Mouse (Mus musculus): ENCODE data around the gene Dnajb1. TPM values are rescaled to one million over a fixed set of nuclear protein-coding genes. Genes with fewer than 3 reads are reported as not detected.

Gene Dnajb1
- total RNA-seq, 2 experiments from 2014 or later, result 31.8 to 33.7 TPM

DNA sequence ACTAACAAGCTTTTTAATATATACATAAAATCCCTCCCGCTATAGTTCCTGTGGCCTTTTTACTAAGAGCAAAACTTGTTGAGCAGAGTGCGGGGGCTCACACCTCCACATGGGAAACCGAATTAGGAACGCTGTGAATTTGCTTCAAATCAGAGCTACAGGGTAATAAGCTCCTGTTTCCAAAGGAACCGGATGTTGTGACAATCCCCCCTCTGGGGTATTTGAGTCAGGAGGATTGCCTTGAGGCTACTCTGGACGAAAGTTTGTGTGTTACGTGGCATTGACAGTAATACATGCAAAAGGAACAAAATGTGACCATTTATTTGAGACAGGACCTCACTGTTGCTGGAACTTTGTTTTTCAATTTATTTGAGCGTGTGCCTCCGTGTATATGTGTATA, 1.1 kb downstream of the Dnajb1 start:
- no peak for DNase-seq (ENCODE audit: low spot score in 2 of 2)

DNA sequence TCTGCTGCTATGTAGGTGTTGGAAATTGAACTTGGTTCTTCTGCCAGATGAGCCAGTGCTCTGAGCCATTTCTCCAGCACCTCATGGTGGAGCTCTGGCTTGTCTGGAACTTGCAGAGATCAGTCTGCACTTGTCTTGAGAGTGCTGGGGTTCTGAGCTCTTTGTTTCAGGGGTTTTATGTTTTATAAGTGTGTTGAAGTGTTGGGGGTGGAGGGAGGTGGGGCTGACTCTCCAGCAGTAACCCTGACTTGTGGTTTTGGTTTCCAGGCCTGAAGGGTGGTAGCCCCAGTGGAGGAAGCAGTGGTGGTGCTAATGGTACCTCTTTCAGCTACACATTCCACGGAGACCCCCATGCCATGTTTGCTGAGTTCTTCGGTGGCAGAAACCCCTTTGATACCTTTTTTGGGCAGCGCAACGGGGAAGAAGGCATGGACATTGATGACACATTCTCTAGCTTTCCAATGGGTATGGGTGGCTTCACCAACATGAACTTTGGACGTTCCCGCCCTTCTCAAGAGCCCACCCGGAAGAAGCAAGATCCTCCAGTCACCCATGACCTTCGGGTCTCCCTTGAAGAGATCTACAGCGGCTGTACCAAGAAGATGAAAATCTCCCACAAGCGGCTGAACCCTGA, 1.7 kb downstream of the Dnajb1 start:
- no peak for DNase-seq (ENCODE audit: low spot score in 2 of 2)

GRCm38 (mm10) chr8:83611921-83612320, 3.9 kb downstream of the Dnajb1 start:
- DNase-seq (ENCODE audit: low spot score in 2 of 2), result no peak

DNA sequence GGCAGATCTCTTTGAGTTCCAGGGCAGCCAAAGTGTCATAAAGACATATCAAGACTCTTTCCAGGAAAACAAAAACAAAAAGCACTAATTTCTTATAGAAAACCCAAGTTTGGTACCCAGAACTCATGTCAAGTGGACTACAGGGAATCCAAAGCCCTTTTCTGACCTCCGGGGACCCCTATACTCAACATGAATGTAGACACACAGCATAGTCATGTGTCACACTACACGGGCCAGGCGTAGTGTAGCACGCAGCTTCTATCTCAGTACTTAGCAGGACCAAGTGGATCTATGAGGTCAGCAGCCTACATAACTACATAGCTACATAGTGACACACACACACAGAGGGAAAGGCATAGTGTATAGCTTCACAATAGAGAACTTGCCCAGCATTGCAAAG, 5.7 kb downstream of the Dnajb1 start:
- no peak for DNase-seq (ENCODE audit: low spot score in 2 of 2)

DNA sequence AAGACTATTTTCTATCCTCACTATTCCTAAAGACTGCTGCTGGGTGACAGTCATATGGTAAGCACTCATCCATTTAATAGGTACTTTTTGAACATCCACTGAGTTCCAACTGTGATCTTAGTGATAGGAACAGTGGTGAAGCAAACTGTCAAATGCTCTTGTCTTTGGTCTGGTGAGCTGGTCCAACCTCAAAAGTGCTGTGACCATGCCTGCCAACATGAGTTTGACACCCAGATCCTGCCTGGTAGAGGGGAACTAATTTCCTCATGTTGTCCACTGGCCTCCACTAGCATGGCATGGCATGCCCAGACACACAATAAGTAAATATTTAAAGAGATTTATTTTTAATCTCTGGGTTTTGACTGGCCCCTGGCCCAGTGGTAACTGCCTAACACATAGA, 8.6 kb downstream of the Dnajb1 start:
- DNase-seq (ENCODE audit: low spot score in 2 of 2), result no peak

- no peak for DNase-seq (ENCODE audit: low spot score in 2 of 2)
Observed at GRCm38 (mm10) chr8:83617111-83617510, 9.1 kb downstream of the Dnajb1 start.

- no peak for DNase-seq (ENCODE audit: low spot score in 2 of 2)
Observed at GRCm38 (mm10) chr8:83618566-83618965, 10.6 kb downstream of the Dnajb1 start.

GRCm38 (mm10) chr8:83619568-83620285, 11.7 kb downstream of the Dnajb1 start:
- no peak for DNase-seq (ENCODE audit: low spot score in 2 of 2)

GRCm38 (mm10) chr8:83621691-83622388, 13.8 kb downstream of the Dnajb1 start:
- DNase-seq (ENCODE audit: low spot score in 2 of 2), result no peak

GRCm38 (mm10) chr8:83622389-83622989, 14.5 kb downstream of the Dnajb1 start:
- peak; percentile 86 to 91 for DNase-seq (ENCODE audit: low spot score in 2 of 2)

GRCm38 (mm10) chr8:83623549-83623948, 15.6 kb downstream of the Dnajb1 start:
- no peak for DNase-seq (ENCODE audit: low spot score in 2 of 2)

DNA sequence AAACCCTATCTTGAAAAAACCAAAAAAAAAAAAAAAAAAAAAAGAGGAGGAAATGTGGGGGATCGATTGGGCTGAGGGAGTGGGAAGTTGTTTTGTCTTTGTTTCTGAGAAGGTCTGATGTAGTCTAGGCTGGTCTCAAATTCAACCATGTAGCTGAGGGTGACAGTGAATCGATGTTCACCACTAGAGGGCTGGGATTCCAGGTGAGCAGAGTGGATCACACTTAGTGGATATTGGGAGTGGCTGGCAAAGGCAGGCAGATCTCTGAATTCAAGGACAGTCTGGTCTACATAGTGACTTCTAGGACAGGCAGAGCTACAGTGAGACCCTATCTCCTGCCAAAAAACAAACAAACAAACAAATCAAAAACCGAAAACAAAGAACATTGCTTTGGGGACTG, 16.7 kb downstream of the Dnajb1 start:
- no peak for DNase-seq (ENCODE audit: low spot score in 2 of 2)

- DNase-seq (ENCODE audit: low spot score in 2 of 2), result no peak
Observed at GRCm38 (mm10) chr8:83625676-83626299, 17.8 kb downstream of the Dnajb1 start.

GRCm38 (mm10) chr8:83632083-83632707, 24.2 kb downstream of the Dnajb1 start:
- no peak for DNase-seq (ENCODE audit: low spot score in 2 of 2)

DNA sequence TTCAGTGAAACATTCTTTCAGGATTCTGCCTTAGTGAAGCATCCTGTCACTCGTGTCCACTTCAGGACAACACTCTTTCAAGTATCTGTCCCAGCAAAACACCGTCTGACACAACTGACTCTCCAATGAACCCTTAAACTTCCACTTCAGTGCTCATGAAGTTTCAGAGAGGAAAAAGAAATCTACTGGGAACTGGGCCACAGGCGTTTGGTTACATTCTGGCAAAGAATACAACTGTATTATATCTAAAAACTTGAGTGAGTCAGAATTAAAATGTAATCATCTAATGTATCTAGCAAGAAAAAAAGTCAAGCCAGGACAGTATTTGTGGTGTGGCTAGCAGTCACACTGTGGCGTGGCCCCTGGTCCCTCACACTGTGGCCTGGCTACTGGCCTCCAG, 30.9 kb downstream of the Dnajb1 start:
- DNase-seq (ENCODE audit: low spot score in 2 of 2), result no peak

- no peak for DNase-seq (ENCODE audit: low spot score in 2 of 2)
Observed at GRCm38 (mm10) chr8:83639649-83640048, 31.7 kb downstream of the Dnajb1 start.

DNA sequence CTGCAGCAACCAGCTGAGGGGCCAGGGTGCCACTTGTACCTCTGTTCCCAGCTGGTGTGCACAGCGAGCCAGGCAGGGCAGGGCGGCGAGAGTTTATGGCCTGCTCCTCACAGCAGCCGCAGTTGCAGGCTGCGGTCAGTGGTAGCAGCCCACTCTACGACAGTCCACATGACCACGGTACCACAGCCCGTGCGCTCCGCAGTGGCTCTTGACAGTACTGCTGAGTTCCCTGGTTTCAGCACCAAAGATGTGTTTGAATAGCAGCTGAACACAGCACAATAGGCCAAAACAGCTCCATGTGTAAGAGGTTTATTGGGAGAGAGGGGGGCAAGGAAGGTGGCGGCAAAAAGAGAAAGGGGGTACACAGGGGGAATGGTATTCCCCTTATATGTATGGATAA, 39.5 kb downstream of the Dnajb1 start:
- no peak for DNase-seq (ENCODE audit: low spot score in 2 of 2)

GRCm38 (mm10) chr8:83648031-83648430, 40.0 kb downstream of the Dnajb1 start:
- no peak for DNase-seq (ENCODE audit: low spot score in 2 of 2)

DNA sequence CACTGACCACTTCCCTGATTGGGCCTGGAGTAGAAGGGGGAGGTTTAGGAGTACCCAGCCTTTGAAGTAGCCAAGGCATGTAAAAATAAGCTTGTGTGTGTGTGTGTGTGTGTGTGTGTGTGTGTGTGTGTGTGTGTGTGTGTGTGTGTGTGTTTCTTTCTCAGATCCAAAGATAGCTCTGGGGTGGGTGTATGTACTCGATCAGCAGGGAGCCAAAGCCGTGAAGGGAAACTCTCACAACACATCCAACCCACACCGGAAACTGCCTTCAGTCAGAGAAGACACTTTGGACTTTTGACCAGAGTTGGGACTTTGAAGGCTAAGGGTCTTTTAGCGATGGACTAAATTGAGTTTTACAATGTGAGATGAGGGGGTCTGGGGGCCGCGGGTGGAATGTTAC, 41.7 kb downstream of the Dnajb1 start:
- DNase-seq (ENCODE audit: low spot score in 2 of 2), result no peak

GRCm38 (mm10) chr8:83652030-83652743, 44.2 kb downstream of the Dnajb1 start, which contains the start of gene Gipc1:
Gipc1 (plus strand) TSS chr8:83652677.
- peak; percentile 96 to 98 for DNase-seq (ENCODE audit: low spot score in 2 of 2)
